Mouse (Mus musculus) frontal cortex, postnatal 10 days (tissue): ENCODE measurements at regions not wholly inside any gene's neighbourhood (a gene's known extent, or its start where the extent isn't known, plus 50 kb on each side); places are given as distances from the start of the nearest gene placed in this dataset.

Experiments
- DNase-seq, 2 experiments: peaks; one replicate each; pipeline ENCODE4 v3.0.0; 2022; ENCODE audit warnings: low spot score in 2 of 2, mixed read lengths in 1 of 2

DNA sequence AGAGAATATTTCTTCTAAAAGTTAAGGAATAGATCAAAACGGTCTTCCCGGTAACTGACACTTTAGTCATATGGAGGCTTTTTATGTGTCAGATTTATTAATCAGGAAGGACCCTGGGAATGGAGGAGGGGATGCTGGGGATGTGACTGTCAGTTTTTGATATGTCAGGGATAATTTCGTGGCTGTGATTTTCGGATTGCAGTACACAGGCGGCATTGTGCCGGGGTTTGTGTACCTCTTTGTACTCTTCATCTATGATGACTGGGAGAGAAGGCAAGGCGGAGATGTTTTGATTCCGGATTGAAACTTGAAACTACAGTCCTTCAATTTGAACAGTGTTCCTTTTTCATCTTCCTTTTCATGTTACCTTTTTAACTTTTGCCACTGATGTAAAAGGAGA is 344.2 kb downstream of the Mdfic start:
- no peak for DNase-seq

DNA sequence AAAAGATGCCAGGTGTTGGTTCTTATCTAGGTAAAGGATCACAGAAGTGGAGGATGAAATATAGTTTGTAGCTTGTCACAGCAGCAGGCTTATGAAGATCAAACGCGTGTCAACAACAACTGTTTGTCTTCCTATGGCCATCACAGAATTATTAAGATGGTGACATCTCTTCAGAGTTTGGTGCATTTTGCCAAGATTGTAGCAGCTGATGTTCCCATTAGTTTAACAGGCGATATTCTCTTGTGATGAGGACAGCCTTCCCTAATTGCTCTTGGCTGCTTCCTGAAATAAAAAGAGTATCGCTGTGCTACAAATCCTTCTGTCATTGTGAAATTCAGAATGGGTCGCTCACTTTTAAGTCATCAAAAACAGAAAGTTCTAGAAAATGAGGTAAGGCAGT is 344.7 kb downstream of the Mdfic start:
- DNase-seq: no peak

DNA sequence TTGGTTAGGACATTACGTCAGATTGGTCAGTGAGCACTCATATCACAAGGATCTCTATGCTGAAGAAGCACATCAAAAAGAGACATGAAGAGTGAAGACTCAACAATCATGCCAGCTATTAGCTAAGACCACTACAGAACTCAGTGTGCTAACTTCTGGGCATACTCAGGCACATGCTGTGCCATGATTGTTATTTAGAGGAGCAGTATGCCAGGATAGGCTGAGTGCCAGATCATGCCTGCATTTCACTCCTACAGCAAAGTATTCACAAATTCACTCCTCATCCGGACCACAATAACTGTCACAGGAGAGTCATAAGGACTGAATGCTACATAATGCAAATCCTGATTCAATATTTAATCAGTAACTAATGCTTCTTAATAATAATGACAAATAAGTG is 355.8 kb downstream of the Mdfic start:
- DNase-seq: no peak

DNA sequence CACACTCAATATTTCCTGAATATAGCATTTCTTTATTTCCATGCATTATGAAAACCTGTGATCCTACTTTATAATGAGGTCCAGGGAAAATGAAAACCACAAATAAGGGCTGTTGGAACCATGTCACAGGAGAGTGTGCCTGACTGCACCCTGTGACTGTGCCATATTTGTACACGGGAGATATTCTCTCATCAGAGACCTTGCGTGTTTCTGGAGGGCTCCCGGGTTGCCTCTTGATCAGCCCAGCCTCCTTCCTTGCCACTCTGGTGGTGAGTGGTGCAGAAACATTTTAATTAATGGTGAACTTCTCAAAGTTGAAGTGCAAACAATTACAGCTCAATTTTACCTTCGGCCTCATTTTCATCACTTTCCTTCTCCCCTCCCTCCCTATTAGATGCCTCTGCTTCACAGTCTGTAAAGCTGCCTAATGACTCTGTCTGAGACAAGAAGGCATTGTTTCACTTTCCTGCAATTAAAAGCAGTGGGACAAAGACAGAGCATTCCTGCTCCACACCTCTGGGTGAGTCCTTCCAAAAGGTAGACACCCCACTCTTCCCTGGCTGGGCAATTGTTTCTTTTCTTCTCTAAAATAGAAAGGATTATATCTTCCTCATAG is 356.8 kb downstream of the Mdfic start:
- no peak for DNase-seq

DNA sequence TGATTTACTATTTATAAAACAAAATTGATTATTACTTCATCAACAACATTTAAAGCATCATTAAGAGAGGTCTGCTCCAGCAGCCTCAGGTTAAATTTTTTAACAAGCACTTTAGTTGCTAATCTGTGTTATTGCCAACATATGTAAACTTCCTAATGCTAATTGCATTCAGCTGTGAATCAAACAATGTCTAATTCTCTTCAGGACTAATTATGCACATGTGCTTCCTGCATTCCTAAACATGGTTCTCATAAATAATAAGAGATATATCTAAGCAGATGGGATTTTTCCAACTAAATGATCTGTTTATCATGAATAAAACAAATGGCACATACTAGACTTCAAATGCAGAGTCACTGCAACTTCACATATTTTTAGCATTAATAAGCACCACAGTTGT is 357.5 kb downstream of the Mdfic start:
- DNase-seq: no peak

DNA sequence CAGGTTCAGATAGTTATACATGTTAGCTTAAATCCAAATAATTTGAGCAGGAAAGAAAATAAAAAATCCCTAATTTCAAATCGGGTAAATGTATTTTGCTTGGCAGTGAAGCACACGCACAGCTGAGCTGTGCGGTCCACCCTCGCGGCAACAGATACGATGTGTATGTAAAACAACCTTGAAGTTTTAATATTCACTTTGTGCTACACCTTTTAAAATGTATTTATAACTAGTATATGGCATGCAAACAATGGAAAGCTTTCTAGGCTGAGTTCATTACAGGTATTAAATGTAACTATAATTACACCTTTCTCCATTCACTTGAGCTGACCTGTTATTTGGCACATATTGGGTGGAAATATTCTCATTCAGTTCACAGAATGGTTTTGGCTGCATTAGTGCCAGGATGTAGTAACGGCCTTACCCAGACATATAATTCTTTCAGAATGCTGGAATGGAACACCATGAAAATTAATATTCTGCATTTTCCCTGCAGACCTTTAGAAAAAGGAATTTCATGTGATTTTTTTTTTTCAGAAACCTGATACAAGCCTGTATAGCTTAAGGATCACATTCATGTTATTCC is 366.6 kb downstream of the Mdfic start:
- no peak for DNase-seq

DNA sequence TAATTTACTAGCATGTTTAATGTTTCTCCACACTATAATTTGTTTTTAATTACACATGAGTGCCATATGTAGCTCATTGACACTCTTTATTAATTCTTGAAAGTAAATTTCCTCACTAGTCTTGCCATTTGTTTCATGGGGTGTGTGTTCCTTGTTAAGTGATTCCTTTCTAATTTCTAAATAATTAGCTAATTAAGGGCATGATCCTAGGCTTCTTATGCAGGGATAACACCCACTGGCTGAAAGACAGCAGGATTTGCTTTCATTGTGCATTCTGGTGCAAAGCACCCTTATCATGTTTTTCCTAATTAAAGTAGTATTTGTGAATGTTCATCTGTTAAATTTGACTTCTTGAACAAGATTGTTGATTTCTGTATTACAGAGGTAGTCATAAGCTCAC is 378.3 kb downstream of the Mdfic start:
- no peak for DNase-seq

DNA sequence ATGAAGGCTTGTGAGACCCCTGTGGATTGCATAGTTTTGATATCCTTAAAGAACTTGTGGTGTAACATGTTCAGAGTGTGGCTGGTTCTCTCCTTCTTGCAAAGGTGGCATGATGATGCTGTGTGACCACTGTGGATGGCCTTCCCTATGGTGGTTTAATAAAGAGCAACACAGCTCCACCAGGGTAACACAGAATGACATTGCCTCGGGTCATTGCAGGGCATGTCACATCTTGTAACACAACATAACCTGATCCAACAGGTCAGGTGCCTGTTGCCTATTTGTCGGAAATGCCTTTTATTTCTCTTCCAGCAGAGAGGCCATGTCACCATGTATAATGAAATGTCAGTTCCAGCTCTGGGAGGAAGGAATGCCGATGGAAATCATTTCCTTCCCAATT is 420.5 kb downstream of the Mdfic start:
- DNase-seq: no peak

DNA sequence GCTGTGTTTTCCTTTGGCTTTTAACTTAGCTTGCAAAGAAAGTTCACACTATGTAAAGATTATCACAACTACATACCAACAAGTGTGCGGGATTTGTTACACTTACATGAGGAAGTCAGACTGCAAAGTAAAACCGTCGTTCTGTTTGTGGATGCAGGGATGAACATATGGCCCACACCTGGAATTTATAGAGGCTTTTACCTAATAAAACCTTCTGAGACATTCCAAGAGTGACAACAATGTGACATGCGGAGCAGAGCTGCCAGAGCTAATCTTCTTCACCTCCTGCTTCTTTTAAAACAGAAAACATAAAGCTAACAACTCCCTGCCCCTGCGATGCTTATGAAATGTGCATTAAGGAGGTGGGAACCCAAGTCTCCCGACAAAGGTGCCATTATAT is 424.1 kb downstream of the Mdfic start:
- DNase-seq: no peak

DNA sequence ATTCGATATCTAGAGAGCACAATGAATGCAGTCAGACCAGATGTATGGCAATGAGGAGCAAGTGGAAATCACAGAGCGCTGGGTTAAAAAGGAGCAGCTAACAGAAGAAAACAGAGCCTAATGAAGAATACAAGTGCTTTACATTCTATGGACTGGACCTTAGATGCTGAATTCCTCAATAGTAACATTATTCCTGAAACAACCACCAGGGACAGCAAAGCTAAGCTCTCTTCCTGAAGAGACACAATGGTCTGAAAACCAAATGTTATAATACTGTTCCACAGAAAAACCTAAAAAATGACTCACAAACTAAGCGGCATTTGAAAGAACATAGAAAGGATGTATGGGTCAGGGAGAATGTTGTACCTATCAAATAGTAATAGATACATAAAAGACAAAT is 430.1 kb downstream of the Mdfic start:
- DNase-seq: no peak

DNA sequence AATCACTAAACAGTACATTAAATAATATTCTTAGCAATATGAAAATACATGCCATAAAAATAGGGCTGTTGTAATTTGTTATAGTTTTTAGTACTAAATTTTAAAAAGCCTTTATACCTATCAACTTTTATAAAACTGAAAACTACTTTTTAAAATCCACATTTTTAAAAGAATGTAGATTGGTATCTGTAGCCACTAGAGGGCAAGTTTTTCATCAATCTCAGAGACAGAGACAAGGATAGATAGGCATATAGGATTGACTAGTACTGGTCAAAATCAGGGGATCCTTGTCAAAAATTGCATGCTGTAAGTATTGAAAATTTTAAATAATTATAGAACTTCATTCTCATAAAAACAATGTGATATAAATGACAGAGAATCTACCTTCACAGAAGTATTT is 431.0 kb downstream of the Mdfic start:
- DNase-seq: no peak

DNA sequence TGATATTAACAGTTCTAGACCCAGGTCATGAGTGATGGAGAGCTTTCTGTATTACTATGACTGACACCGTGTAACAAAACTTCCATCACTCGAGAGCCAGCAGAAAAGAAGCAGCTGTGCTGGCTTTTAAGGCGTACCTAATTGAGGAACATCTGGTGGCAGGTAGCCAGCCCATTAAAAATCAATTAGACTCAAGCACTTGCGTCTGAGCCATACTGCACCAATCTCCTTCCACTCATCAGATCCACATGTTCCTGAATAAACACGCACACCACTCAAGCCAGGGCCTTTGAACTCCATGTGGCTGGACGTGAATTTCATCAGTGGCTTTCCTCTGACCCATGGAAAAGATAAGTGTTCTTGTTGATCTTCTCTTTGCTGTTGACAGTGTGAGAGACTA is 432.2 kb downstream of the Mdfic start:
- DNase-seq: no peak

DNA sequence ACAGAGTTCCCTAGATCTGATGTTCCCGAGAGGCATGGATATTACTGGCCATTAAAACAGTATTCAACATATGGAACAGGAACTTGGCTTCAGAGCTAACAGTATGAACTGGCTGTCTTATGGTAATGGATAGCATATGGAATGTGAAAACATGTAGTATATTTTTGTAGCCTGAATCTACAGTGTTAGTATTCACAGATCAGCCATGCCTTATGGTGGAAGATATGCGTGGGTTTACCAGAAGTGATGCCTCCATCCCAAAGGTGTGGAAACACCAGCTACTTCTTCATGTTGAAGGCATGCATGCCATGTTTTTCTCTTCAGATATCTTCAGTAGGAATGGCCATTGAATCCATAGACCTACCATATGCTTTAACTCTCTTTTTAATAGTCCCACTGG is 444.6 kb downstream of the Mdfic start:
- no peak for DNase-seq

DNA sequence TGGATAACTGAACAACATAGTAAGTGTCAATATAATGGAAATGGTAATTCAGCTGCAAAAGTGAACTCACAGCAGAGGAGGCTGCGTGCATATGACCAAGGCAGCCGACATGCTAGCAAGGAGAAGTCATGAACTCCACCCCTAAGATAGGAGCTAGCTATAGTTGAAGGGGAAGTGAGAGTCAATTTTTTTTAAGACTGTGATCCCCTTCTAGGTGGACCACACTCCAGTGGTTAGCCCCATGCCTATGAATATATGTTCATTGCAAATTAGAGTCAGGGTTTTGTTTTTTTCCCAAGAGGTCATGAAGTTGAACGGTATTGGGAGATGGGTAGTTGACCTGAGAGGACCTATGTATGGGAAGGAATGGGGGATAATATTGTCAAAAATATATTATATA is 451.4 kb downstream of the Mdfic start:
- no peak for DNase-seq

DNA sequence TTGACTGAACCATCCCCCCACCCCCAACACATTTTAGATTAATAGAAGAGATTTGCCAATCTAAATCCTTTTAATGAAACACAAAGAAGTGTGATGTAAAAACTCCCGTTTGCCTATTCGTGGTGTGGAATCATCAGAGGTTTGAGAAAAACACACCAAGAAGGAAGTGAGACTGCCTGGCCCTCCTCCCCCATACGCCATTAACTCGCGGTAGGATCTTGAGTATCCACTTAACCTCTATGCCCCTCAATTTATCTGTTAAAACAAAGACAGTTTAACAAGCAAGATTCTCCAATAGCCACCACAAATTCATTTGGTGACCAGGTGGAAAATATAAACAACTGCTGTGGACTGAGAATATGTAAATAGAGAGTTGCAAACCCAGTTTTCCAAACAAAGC is 456.9 kb downstream of the Mdfic start:
- no peak for DNase-seq

DNA sequence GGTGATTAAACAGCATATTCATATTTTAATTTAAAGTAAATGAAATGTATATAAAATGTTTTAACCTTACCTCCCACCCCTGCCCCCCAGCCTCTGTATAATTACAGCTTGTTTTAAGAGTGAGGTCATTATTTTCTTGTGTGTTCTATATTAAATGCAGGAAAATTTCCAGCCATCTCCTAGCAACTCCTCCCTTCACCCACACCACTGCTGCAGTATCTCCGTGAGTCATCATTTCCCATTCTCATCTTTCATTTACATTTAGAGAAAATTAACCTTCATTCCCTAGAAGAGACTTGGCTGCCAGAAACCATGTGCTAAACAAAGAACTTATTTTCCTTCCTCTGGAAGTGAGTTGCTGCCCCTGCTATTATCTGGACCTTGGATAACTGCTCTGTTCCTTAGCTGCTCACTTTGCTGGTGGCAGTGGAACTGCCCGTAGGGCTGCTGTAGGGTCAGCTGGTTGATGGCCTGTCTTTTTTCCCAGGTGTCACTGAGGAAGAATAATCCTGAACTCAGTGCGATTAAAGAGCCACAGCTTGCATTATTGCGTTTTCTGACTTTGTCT is 467.6 kb downstream of the Mdfic start:
- DNase-seq: peak in 1 of 2 experiments; percentile 14

DNA sequence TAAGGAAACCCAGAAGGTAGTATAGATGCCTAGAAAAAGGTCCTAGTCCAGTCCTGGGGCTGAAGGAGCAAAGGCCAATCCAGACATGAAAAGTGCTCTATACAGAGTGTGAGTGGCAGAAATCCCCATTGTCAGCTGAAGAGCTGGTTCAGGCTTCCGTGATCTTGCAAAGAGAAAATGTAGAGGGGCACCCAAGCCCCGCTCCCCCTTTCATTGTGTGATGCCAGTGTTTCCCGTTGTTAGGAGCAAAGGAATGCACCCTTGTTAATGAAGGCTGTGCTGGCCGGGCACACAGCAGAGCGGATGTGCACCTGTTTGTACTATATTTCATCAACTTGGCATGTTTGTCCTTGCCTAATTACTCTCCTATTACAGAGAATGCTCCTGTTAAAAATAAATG is 492.5 kb downstream of the Mdfic start:
- DNase-seq: no peak

DNA sequence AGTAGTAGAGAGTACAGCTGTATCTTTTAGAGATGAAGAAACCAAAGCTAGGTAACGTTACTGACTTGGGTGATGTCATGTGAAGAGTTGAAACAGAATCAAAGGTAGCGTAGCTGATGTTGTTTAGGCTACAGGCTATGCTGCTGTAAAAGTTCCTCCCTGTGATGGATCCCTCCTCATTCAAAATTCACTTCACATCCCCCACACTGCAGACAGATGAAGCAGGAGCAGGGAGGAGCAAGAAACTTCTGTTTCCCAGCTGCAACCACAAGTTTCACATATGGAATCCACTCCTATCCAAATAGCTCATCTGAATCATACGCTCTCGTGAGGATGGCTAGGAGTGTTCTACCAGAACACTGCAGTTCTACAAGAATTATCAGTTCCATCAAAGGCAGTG is 493.2 kb downstream of the Mdfic start:
- DNase-seq: no peak

DNA sequence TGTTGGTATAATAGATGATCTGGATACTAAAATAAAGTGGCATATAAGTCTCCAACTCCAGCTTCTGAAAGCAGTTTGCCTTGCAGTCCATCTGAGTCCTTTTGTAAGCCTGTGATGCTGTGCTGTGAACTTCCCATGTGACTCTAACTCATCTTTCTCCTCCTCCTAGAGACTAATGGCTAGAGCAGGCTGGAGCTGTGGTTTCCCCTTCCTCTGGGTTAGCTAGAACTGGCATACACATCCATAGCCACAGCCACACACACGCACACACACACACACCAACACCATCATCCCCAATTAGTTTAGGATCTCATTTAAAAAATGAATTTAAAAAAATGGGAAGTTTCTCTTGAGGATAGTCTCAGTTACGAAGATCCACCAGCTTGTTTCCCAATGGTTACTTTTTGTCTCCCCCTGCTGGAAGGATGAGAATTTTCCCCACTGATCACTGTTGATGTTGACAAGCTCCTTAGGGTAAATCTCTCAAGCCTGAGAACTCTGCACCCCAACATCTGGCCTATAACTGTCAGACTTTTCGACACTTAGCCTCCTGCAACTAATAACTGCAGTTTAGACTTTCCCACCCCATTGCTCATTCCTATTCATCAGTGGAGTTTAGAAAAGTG is 500.7 kb downstream of the Mdfic start:
- peak in 1 of 2 experiments; percentile 8 for DNase-seq
